Mouse (Mus musculus) liver, embryonic 11.5 days (tissue): ENCODE measurements at regions not wholly inside any gene's neighbourhood (a gene's known extent, or its start where the extent isn't known, plus 50 kb on each side); places are given as distances from the start of the nearest gene placed in this dataset.

Source experiments
- ATAC-seq: fragments of 200-750 bp; cut with Nextera tagmentation; replicated peaks from 2 replicates; pipeline ENCODE4 v1.8.0; 2017; ENCODE audit warnings: moderate number of reproducible peaks, mild to moderate bottlenecking, moderate TSS enrichment, moderate library complexity; ENCODE audit not compliant: low FRiP score
- DNase-seq: peaks from one replicate; pipeline ENCODE4 v3.0.0-alpha.2; 2017; ENCODE audit warnings: low spot score
- H3K27ac ChIP-seq: fragments of 300-500 bp; sonication (generic); 2 replicates; pipeline ENCODE4 v1.5.1; 2014; ENCODE audit warnings: mild to moderate bottlenecking, low read depth, low read length, control low read depth
- H3K27me3 ChIP-seq: fragments of 300-500 bp; sonication (generic); replicated peaks from 2 replicates; pipeline ENCODE4 v1.6.1; 2014; ENCODE audit warnings: low read length, mixed read lengths; ENCODE audit not compliant: control insufficient read depth, insufficient read depth
- H3K36me3 ChIP-seq: fragments of 300-500 bp; sonication (generic); 2 replicates; pipeline ENCODE4 v1.6.1; 2014; ENCODE audit warnings: mild to moderate bottlenecking, low read length, moderate library complexity, mixed read lengths; ENCODE audit not compliant: control insufficient read depth, insufficient read depth
- H3K4me1 ChIP-seq: fragments of 300-500 bp; sonication (generic); replicated peaks from 2 replicates; pipeline ENCODE4 v1.6.1; 2014; ENCODE audit warnings: low read length, mixed read lengths; ENCODE audit not compliant: control insufficient read depth, insufficient read depth
- H3K4me2 ChIP-seq: fragments of 300-500 bp; sonication (generic); 2 replicates; pipeline ENCODE4 v1.6.1; 2014; ENCODE audit warnings: mild to moderate bottlenecking, control low read depth, moderate library complexity
- H3K4me3 ChIP-seq: fragments of 300-500 bp; sonication (generic); 2 replicates; pipeline ENCODE4 v1.5.1; 2014; ENCODE audit warnings: low read depth, low read length, control low read depth
- H3K9ac ChIP-seq: fragments of 300-500 bp; sonication (generic); 2 replicates; pipeline ENCODE4 v1.6.1; 2014; ENCODE audit warnings: low read depth, low read length, control low read depth
- H3K9me3 ChIP-seq: fragments of 300-500 bp; sonication (generic); 2 replicates; pipeline ENCODE4 v1.6.1; 2016; ENCODE audit warnings: low read length, inconsistent platforms, mixed read lengths; ENCODE audit not compliant: control insufficient read depth
- WGBS: fragments of 180-500 bp; shearing (Covaris S2); extraction: QIAGEN DNeasy Blood & Tissue Kit; methylation state at CpG from one replicate; pipeline ENCODE4 v1.1.7; 2014; 5-methylcytosine and 5-hydroxymethylcytosine counted together

DNA sequence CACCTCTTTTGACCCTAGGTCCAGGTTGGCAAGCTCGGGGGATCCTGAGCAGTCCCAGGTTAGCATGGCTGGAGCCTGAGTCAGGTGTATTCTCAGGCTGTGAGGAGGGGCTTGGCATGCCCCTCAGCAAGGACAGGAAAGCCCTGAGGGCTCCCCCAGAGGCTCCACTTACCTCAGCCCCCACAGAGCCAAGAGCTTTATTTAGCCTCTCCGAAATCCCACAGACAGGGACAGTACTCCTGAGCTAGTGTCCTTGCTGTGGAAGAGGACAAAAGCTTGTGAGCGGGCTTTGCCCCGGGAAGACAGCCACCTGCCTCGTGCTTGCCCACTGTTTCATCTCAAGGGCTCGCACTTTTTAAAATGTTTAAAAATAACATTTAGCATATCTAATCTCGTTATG is 118.7 kb downstream of the Sec61b start:
- no peaks in the 10 kb centered on the region for H3K9me3 ChIP-seq
- ATAC-seq, result no peak
- H3K9ac ChIP-seq, result no peak overlapping the region
- H3K27me3 ChIP-seq, result no peaks in the 10 kb centered on the region
- no peak for DNase-seq
- no peak overlapping the region for H3K4me2 ChIP-seq
- 79% methylated on average over 7 of the region's 7 CpGs for WGBS
- no peaks in the 10 kb centered on the region for H3K36me3 ChIP-seq
- no peak overlapping the region for H3K27ac ChIP-seq
- no peak overlapping the region for H3K4me3 ChIP-seq
- no peaks in the 10 kb centered on the region for H3K4me1 ChIP-seq

- H3K36me3 ChIP-seq, result no peaks in the 10 kb centered on the region
- no peaks in the 10 kb centered on the region for H3K27me3 ChIP-seq
- DNase-seq (no peak), ATAC-seq (no peak)
- 82% methylated on average over 6 of the region's 6 CpGs for WGBS
- H3K4me2 ChIP-seq, result no peak overlapping the region
- no peaks in the 10 kb centered on the region for H3K4me1 ChIP-seq
- no peak overlapping the region for H3K9ac ChIP-seq
- H3K9me3 ChIP-seq, result no peaks in the 10 kb centered on the region
- H3K4me3 ChIP-seq, result no peak overlapping the region
- H3K27ac ChIP-seq, result no peak overlapping the region
Measured at GRCm38 (mm10) chr4:47594171-47594570, 119.7 kb downstream of the Sec61b start.

DNA sequence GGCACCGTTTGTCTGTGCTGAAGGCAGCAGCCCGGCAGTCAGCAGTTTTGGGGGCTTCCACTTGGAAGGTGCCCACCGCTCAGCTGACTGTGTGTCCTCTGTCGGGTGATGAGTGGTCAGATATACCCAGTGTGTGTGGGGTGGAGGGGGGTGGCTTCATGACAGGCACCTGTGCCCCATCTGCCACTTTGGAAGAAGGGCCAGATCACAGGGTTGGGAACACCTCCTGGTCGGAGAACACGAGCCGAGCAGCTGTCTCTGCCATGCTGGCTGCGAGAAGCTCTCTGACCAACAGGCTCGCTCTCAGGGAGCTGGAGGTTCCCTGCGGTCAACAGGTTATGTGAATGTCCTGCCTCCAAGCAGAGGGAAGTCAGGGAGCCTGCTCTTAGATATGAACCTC is 121.4 kb downstream of the Sec61b start:
- no peaks in the 10 kb centered on the region for H3K36me3 ChIP-seq
- WGBS, result 75% methylated on average over 10 of the region's 10 CpGs
- H3K4me3 ChIP-seq, result no peak overlapping the region
- H3K9ac ChIP-seq, result no peak overlapping the region
- DNase-seq (no peak), ATAC-seq (no peak)
- no peaks in the 10 kb centered on the region for H3K9me3 ChIP-seq
- H3K4me2 ChIP-seq, result no peak overlapping the region
- H3K4me1 ChIP-seq, result no peaks in the 10 kb centered on the region
- H3K27me3 ChIP-seq, result no peaks in the 10 kb centered on the region
- H3K27ac ChIP-seq, result no peak overlapping the region

GRCm38 (mm10) chr4:47597586-47597985 is 123.1 kb downstream of the Sec61b start:
- no peaks in the 10 kb centered on the region for H3K9me3 ChIP-seq
- H3K36me3 ChIP-seq, result no peaks in the 10 kb centered on the region
- no peak overlapping the region for H3K4me2 ChIP-seq
- ATAC-seq (no peak), DNase-seq (no peak)
- WGBS, result 57% methylated on average over 7 of the region's 7 CpGs
- no peaks in the 10 kb centered on the region for H3K4me1 ChIP-seq
- H3K4me3 ChIP-seq, result no peak overlapping the region
- H3K9ac ChIP-seq, result no peak overlapping the region
- no peak overlapping the region for H3K27ac ChIP-seq
- no peaks in the 10 kb centered on the region for H3K27me3 ChIP-seq

DNA sequence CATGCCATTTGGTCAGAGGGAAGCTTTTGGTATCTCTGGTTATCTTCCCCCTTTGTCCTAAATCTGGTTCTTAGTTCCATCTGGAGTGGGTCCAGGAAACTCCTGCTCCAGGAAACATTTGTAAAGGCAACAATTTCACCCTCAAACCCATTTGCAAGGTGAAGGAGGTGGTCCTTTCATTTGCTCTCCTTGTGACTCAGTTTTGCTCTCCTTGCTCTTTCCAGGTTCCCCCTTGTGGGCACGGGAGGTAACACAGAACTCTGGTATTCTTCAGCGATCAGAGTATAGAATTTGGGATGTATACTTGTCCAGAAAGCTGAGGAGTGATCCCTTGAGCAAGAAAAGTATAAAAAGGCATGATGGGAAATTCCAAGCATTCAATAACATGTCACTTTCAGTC is 123.8 kb downstream of the Sec61b start:
- ATAC-seq, result no peak
- H3K9ac ChIP-seq, result no peak overlapping the region
- no peaks in the 10 kb centered on the region for H3K27me3 ChIP-seq
- no peak for DNase-seq
- H3K9me3 ChIP-seq, result no peaks in the 10 kb centered on the region
- no peak overlapping the region for H3K4me3 ChIP-seq
- no peaks in the 10 kb centered on the region for H3K36me3 ChIP-seq
- no peaks in the 10 kb centered on the region for H3K4me1 ChIP-seq
- WGBS, result 37% methylated on average over 2 of the region's 2 CpGs
- H3K4me2 ChIP-seq, result no peak overlapping the region
- no peak overlapping the region for H3K27ac ChIP-seq

- H3K4me2 ChIP-seq, result no peak overlapping the region
- no peaks in the 10 kb centered on the region for H3K36me3 ChIP-seq
- no peaks in the 10 kb centered on the region for H3K9me3 ChIP-seq
- 77% methylated on average over 10 of the region's 10 CpGs for WGBS
- no peak overlapping the region for H3K4me3 ChIP-seq
- DNase-seq, result no peak
- H3K4me1 ChIP-seq, result no peaks in the 10 kb centered on the region
- no peak overlapping the region for H3K9ac ChIP-seq
- no peaks in the 10 kb centered on the region for H3K27me3 ChIP-seq
- no peak overlapping the region for H3K27ac ChIP-seq
- ATAC-seq, result no peak
Measured at GRCm38 (mm10) chr4:47601301-47602070, 127.0 kb downstream of the Sec61b start.

DNA sequence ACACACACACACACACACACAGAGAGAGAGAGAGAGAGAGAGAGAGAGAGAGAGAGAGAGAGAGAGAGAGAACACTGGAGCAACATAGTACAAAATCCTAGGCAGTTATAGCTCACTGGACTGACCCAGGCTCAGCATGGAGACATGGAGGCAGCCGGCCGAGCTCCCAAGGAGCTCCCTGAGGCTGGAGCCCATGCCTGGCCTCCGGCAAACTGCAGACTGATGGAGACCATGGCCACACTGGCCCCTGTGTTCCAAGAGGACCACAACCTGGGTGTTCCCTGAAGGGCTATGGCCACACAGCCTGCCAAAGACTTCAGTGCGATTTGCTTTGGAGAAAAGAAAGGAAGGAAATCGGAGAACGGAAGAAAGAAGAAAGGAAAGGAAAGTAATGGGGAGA is 128.9 kb downstream of the Sec61b start:
- H3K4me1 ChIP-seq, result no peaks in the 10 kb centered on the region
- 71% methylated on average over 6 of the region's 6 CpGs for WGBS
- H3K27me3 ChIP-seq, result no peaks in the 10 kb centered on the region
- H3K36me3 ChIP-seq, result no peaks in the 10 kb centered on the region
- no peak for ATAC-seq
- no peak for DNase-seq
- no peak overlapping the region for H3K4me2 ChIP-seq
- no peak overlapping the region for H3K27ac ChIP-seq
- H3K9me3 ChIP-seq, result no peaks in the 10 kb centered on the region
- H3K9ac ChIP-seq, result no peak overlapping the region
- H3K4me3 ChIP-seq, result no peak overlapping the region

DNA sequence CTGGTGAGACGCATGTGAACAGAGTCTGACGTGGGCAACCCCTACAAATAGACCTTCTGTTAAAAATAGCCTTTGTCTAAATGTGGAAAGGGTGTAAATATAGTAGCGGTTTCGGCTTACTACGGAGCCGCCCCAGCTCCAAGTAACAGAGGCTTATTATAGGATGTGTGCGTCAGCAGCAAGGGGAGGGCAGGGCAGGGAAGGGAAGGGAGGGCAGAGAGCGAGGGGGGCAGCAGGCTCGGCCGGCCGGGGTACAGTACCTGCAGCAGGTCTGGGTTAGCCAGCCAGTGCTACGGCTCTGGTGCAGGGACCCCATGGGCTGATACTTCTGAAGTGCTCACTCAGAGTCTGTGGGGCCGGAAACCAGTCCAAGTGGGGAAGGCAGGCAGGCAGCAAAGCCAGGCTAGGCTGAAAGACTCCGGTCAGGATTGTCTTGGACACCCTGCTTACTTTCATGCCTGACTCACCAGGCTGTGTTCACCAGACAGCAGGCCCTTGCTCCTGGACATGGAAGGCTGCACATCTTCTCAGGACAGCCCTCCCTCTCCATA is 129.5 kb downstream of the Sec61b start:
- DNase-seq, result no peak
- no peak for ATAC-seq
- no peak overlapping the region for H3K4me2 ChIP-seq
- no peaks in the 10 kb centered on the region for H3K36me3 ChIP-seq
- no peak overlapping the region for H3K4me3 ChIP-seq
- no peak overlapping the region for H3K27ac ChIP-seq
- no peaks in the 10 kb centered on the region for H3K9me3 ChIP-seq
- WGBS, result 57% methylated on average over 14 of the region's 14 CpGs
- H3K9ac ChIP-seq, result no peak overlapping the region
- H3K4me1 ChIP-seq, result no peaks in the 10 kb centered on the region
- H3K27me3 ChIP-seq, result no peaks in the 10 kb centered on the region

DNA sequence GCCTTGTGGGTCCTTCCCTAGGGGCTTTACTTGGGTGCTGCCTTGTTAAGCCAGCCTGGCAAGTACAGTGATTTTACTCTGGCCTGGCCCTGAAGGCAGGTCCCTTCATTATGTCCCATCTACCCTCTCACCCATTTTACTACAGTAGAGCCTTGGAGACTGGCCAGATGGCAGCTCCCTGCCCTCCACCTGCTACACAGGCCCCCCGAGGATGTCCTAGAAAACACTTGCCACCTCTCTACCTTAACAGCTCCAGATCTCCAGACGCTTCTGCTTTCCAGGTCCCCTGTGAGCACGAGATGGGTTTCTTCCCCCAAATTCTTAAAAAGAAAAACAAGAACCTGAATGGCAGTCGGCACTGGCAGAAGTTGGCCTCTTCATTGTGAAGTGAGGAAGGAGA is 131.2 kb downstream of the Sec61b start:
- 79% methylated on average over 4 of the region's 4 CpGs for WGBS
- no peaks in the 10 kb centered on the region for H3K9me3 ChIP-seq
- DNase-seq, result no peak
- no peak overlapping the region for H3K27ac ChIP-seq
- H3K4me1 ChIP-seq, result no peaks in the 10 kb centered on the region
- ATAC-seq, result no peak
- no peak overlapping the region for H3K9ac ChIP-seq
- H3K4me3 ChIP-seq, result no peak overlapping the region
- H3K36me3 ChIP-seq, result no peaks in the 10 kb centered on the region
- H3K27me3 ChIP-seq, result no peaks in the 10 kb centered on the region
- H3K4me2 ChIP-seq, result no peak overlapping the region
